Mouse (Mus musculus) kidney, adult 2 months (tissue): ENCODE measurements around the gene Trp73. TPM values are rescaled to one million over a fixed set of nuclear protein-coding genes. Genes with fewer than 3 reads are reported as not detected.

Source experiments
- DNase-seq: peaks from one replicate; pipeline ENCODE4 v3.0.0; 2021
- H3K27ac ChIP-seq: fragments of 200-500 bp; 2 replicates; pipeline ENCODE4 v1.5.1; 2012; ENCODE audit warnings: low read depth, low read length, control low read depth, inconsistent platforms; ENCODE audit not compliant: insufficient read depth
- H3K27me3 ChIP-seq: fragments of 200-500 bp; replicated peaks from 2 replicates; pipeline ENCODE4 v1.6.1; 2012; ENCODE audit warnings: mild to moderate bottlenecking, moderate library complexity, low read length, inconsistent platforms; ENCODE audit not compliant: control insufficient read depth, insufficient read depth
- H3K36me3 ChIP-seq: fragments of 200-500 bp; 2 replicates; pipeline ENCODE4 v1.6.1; 2012; ENCODE audit warnings: mild to moderate bottlenecking, moderate library complexity, low read length, inconsistent platforms; ENCODE audit not compliant: control insufficient read depth, insufficient read depth
- H3K4me1 ChIP-seq: fragments of 200-500 bp; 2 replicates; pipeline ENCODE4 v1.6.1; 2011; ENCODE audit warnings: low read length; ENCODE audit not compliant: control insufficient read depth, insufficient read depth
- H3K4me3 ChIP-seq: fragments of 200-500 bp; 2 replicates; pipeline ENCODE4 v1.5.1; 2011; ENCODE audit warnings: mild to moderate bottlenecking, low read depth, low read length, control low read depth; ENCODE audit not compliant: insufficient read depth
- CTCF ChIP-seq: fragments of 200-500 bp; conservative IDR thresholded peaks from 2 replicates; pipeline ENCODE4 v1.5.1; 2011; ENCODE audit warnings: low read depth, mild to moderate bottlenecking, control low read depth, low read length, moderate library complexity, mixed read lengths; ENCODE audit not compliant: insufficient read depth, insufficient read length
- POLR2A ChIP-seq: fragments of 200-500 bp; IDR thresholded peaks from one replicate; pipeline ENCODE4 v1.6.1; 2011; ENCODE audit warnings: low read depth, low read length, control low read depth
- WGBS: fragments of 180-500 bp; shearing (Covaris S2); methylation state at CpG from one replicate; pipeline ENCODE4 v1.1.7; 2018; 5-methylcytosine and 5-hydroxymethylcytosine counted together
- polyA plus RNA-seq: library from polyadenylated mRNA; depleted of rRNA; stranded (reverse); fragments of >200 nt; gene quantifications from 2 replicates; pipeline ENCODE4 v1.2.3, GENCODE M21; 2012

Trp73 gene
- polyA plus RNA-seq, 1 experiment, result 0.03 TPM

- DNase-seq, result no peak
- Histone ChIP-seq H3K4me1 (peaks cover 6% of the 10 kb centered on the region; the same call in 1 of the 2 replicates), H3K27me3 (no peaks in the 10 kb centered on the region), H3K27ac (peak overlapping the region; percentile 54), H3K4me3 (peak overlapping the region; percentile 85), H3K36me3 (no peaks in the 10 kb centered on the region)
- WGBS, result 1% methylated on average over 47 of the region's 47 CpGs
- TF ChIP-seq POLR2A (no peak), CTCF (no peak)
Observed at GRCm38 (mm10) chr4:154159961-154160537, 20.0 kb upstream of the Trp73 start.

DNA sequence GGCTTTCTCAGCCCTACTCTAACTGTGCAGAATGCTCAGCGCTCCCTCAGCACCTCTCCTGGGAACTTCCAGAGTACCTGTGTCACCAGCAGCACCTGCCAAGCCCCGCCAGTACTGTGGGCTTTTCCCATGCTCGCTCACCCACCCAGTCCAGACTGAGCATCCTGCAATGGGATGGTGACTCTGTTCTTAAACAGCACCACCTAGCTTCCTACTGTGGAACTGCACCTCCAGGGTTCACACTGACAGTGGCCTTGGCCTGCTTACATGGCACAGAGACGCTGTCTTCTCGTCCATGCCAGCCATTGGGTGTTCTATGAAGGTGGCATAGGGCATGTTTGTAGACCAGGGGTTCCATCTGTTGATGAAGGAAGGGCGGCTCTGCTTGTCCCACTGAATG lies 19.0 kb upstream of the Trp73 start:
- Histone ChIP-seq H3K27ac (no peak overlapping the region), H3K36me3 (no peaks in the 10 kb centered on the region), H3K4me1 (peaks cover 6% of the 10 kb centered on the region; the same call in 1 of the 2 replicates), H3K27me3 (no peaks in the 10 kb centered on the region), H3K4me3 (no peak overlapping the region; the same call in 1 of the 2 replicates)
- peak; percentile 88 for DNase-seq
- 16% methylated on average over 6 of the region's 6 CpGs for WGBS
- no peak for TF ChIP-seq POLR2A
- peak; percentile 97 for TF ChIP-seq CTCF

GRCm38 (mm10) chr4:154157970-154158662 lies 18.1 kb upstream of the Trp73 start:
- H3K36me3 ChIP-seq, result no peaks in the 10 kb centered on the region
- WGBS, result 92% methylated on average over 14 of the region's 14 CpGs
- H3K27ac ChIP-seq, result no peak overlapping the region
- H3K27me3 ChIP-seq, result no peaks in the 10 kb centered on the region
- DNase-seq, result no peak
- TF ChIP-seq CTCF (no peak), POLR2A (no peak)
- peaks cover 6% of the 10 kb centered on the region; the same call in 1 of the 2 replicates for H3K4me1 ChIP-seq
- H3K4me3 ChIP-seq, result no peak overlapping the region

GRCm38 (mm10) chr4:154156050-154156449 lies 16.0 kb upstream of the Trp73 start:
- Histone ChIP-seq H3K4me1 (peaks cover 3% of the 10 kb centered on the region; the same call in 1 of the 2 replicates), H3K27me3 (no peaks in the 10 kb centered on the region), H3K4me3 (no peak overlapping the region), H3K36me3 (no peaks in the 10 kb centered on the region), H3K27ac (no peak overlapping the region)
- TF ChIP-seq CTCF, result no peak
- TF ChIP-seq POLR2A, result no peak
- 81% methylated on average over 7 of the region's 7 CpGs for WGBS
- peak; percentile 31 for DNase-seq

DNA sequence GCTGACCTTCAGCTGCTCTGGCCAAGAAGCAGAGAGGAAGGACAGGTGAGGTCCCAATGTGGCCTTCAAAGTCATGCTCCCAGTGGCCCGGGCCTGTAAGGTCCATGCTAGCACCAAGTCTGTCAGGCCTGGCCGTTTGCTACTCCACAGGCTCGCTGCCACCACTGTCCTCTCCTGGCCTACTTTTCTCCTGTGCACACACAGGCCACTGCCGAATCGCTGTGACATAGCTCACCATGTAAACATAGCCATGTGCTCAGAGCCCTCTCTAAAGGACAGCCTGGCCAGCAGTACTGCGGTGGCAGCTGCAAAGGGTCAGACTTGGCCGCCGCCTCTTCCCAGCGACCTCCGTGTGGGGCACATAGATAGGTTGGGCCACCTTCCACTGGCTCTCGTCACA lies 14.1 kb upstream of the Trp73 start:
- no peak for DNase-seq
- TF ChIP-seq POLR2A (no peak), CTCF (no peak)
- H3K36me3 ChIP-seq, result no peaks in the 10 kb centered on the region
- no peak overlapping the region for H3K27ac ChIP-seq
- no peak overlapping the region for H3K4me3 ChIP-seq
- WGBS, result 77% methylated on average over 11 of the region's 11 CpGs
- H3K4me1 ChIP-seq, result no peaks in the 10 kb centered on the region; the same call in 1 of the 2 replicates
- H3K27me3 ChIP-seq, result no peaks in the 10 kb centered on the region

DNA sequence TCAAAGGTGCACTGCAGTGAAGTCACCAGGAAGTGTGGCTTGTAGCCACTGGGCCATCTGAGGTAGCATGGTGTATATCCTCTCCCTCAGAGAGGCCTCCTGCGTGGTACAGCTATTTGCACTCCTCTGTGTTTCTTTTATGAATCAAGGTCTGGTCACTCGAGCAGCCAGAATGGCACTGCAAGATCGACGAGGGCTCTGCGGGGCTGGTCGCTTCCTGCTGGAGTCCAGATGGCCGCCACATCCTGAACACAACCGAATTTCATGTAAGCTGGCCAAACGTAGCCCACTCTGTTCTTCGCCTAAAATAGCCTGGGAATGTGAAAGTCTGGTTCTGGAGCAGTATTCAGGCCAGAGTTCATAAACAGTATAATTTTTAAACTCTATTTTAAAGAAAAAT lies 6.3 kb upstream of the Trp73 start:
- H3K4me3 ChIP-seq, result no peak overlapping the region
- no peak for DNase-seq
- H3K36me3 ChIP-seq, result no peaks in the 10 kb centered on the region
- 73% methylated on average over 10 of the region's 10 CpGs for WGBS
- H3K27ac ChIP-seq, result no peak overlapping the region
- H3K4me1 ChIP-seq, result peaks cover 6% of the 10 kb centered on the region; the same call in 1 of the 2 replicates
- H3K27me3 ChIP-seq, result no peaks in the 10 kb centered on the region
- TF ChIP-seq POLR2A (no peak), CTCF (no peak)

DNA sequence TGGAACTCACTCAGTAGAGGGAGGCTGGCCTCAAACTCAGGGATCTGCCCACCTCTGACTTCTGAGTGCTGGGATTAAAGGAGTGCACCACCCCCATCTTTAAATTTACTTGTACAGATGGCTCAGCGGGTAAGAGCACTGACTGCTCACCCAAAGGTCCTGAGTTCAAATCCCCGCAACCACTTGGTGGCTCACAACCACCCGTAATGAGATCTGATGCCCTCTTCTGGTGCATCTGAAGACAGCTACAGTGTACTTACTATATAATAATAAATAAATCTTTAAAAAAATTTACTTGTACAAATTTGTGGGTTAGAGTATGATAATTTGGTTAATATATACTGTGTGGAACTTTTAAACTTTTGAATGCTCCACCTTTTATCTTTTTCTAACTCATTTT lies 4.7 kb upstream of the Trp73 start:
- 87% methylated on average over 3 of the region's 3 CpGs for WGBS
- H3K4me3 ChIP-seq, result no peak overlapping the region
- peaks cover 6% of the 10 kb centered on the region; the same call in 1 of the 2 replicates for H3K4me1 ChIP-seq
- no peak for DNase-seq
- no peaks in the 10 kb centered on the region for H3K36me3 ChIP-seq
- H3K27me3 ChIP-seq, result peaks cover 8% of the 10 kb centered on the region
- no peak overlapping the region for H3K27ac ChIP-seq
- TF ChIP-seq CTCF (no peak), POLR2A (no peak)
